Mouse (Mus musculus) myocyte (in vitro differentiated cells): ENCODE data around the gene Aars2.

Experiments used
- E2F4 ChIP-seq: IDR thresholded peaks from one replicate; pipeline ENCODE4 v1.6.1; 2011; ENCODE audit warnings: mild to moderate bottlenecking, control low read depth, moderate library complexity; ENCODE audit not compliant: insufficient read depth
- POLR2A ChIP-seq: IDR thresholded peaks from one replicate; pipeline ENCODE4 v1.6.1; 2011; ENCODE audit warnings: low read depth, mild to moderate bottlenecking, control low read depth, moderate library complexity; ENCODE audit not compliant: insufficient read length
- USF1 ChIP-seq: IDR thresholded peaks from one replicate; pipeline ENCODE4 v1.6.1; 2011; ENCODE audit warnings: low read depth, mild to moderate bottlenecking, control low read depth, moderate library complexity

- no peak for TF ChIP-seq USF1
- TF ChIP-seq POLR2A = no peak
- TF ChIP-seq E2F4 = no peak
Measured at GRCm38 (mm10) chr17:45510871-45511270, 4.2 kb downstream of the Aars2 start.
